Mouse (Mus musculus): ENCODE measurements around the gene AU022252.
A peak's percentile ranks its signal among the peaks of the same experiment; 100 is the strongest.

GRCm38 (mm10) chr4:119259344-119260254 lies 27.1 kb upstream of the AU022252 start:
- TF ChIP-seq CTCF (IDR thresholded peaks at IDR 0.05; ENCODE audit: low read depth): peak; percentile 21; the same call in 1 of the 2 replicates
- no peak for TF ChIP-seq EP300 (IDR thresholded peaks at IDR 0.05; ENCODE audit: low read depth)

All from heart, postnatal 0 days (tissue).